Mouse (Mus musculus): ENCODE data around the gene Pik3r4.
A peak's percentile ranks its signal among the peaks of the same experiment; 100 is the strongest.

Gene Pik3r4

DNA sequence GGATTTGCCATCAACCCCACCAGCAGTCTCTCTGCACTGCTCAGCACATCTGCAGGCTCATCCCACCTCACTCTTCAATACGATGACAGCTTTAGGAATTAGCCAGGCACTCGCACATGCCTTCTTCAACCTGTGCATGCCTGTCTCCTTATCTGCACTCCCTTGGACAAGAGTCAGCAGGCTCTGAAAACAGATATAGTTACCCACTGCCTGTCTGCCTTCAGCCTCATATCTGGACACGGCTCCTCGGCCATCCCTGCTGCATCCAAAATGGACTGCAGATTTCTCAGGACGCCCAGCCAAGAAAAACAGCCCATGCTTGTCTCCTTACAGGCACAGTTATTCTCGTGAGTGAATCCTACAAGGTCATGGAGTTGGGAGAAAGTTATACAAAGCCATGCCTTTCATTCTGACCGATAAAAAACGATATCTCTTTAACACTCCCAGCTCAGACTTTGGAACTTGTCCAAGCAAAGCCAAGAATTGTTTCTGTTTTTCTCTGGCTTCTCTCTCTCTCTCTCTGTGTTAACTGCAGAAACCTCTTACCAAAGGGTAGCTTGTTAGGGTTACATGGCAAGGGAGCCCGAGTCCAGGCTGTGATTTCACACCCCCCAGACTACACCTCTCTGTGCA lies 55.1 kb downstream of the Pik3r4 start:
- DNase-seq = peak; percentile 97

DNA sequence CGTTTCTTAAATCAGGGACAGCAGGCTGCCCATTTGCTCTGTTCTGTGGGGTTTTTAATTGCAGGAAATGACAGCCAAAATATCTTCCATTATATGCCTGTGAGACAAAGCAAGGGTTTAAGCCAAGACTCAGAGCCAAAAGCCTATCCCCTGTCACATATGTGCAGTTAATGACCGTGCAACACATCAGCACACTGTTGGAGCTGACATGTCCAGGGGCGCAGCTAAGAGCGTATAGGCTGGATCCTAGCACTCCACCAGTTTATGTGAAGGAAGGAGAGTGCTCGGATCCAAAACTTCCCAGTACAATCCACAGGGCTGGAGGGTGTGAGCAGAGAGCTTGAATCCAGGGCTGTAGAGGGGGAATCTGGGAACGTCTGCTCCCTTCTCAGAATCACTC lies 57.9 kb downstream of the Pik3r4 start:
- no peak for DNase-seq

DNA sequence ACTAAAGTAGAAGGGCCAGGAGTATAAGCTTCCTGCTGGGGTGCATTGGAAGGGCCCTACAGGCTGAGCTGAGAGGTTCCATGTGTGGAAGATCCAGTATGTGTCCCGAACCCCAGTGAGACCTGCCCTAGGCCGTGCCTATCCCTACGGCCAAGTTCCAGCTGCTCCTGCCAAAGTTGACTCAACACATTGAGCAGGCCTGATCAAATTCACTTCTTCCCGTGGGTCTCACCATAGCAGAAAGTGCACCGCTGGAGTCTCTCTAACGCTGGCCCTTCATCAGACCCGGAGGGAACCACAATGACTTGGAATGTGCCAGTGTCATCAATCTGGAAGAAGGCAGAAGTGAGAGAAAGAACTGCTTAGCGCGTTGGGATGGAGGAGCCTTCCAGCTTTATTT lies 59.2 kb downstream of the Pik3r4 start:
- peak; percentile 91 for DNase-seq

DNA sequence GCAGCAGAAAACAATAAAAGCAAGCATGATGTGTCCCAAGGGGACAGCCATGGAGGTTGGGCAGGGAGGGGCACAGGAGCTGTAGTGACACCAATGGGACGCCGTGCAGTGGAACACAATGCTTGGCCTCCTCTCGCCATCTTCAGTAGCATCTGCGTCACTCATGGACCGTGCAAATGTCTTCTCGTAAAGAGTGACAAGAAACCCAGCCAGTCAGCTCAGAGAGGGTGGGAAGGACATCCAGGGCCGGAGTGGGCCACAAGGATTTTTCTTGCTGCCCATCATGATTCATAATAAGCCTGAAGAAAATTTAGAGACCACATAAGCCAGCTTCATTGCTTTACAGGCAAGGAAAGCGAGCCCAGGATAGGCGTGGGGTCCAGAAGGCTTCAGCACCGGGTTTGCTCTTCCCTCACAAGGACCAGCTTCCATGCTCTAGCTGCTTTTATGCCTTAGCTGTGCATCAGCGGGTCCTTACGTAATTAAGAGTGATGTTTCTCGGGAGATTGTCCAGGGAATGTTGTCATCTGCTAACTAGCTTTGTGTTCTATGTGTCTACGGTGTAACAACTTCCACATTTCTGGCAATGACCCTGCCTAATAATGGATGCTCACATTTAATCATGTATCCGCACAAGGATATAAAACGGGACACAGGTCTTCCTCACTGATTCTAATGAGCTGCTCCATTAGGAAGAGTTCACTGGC lies 61.6 kb downstream of the Pik3r4 start:
- no peak for DNase-seq

DNA sequence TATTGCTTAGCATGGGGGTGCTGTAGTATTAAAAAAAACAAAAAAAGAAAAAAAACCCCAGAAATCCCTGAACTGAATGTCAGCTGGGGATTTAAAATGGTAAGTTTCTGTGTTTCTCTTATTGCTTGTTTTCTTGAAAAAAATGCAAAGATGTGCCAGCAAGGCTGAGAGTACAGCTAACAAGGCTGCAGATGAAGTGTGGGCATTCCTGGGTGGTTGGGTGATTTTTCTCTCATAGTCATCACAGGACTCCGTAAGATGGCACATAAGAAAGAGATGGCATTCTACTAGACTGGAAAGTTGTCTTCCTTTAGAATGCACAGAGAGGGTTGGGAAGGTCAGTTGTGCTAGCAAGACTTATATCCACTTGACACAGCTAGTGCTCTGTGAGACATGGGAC lies 62.2 kb downstream of the Pik3r4 start:
- no peak for DNase-seq

DNA sequence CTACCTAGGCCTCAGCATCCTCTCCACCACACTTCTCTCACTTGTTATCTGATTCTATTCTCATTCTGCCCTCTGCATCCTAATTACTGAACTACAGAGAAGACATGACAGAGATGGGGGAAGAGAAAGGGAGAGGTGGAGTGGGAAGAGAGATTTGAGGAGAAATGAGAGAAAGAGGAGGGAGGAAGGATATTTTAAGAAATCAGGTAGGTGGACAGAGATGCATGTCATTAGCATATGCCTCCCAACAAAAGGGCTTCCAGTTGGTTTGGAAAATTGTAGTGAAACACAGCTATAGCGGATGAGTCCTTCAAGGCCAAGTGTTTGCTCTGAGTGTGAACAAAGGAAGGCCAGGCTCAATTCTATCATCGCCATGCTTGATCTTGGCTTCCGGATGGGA lies 69.3 kb downstream of the Pik3r4 start:
- no peak for DNase-seq

DNA sequence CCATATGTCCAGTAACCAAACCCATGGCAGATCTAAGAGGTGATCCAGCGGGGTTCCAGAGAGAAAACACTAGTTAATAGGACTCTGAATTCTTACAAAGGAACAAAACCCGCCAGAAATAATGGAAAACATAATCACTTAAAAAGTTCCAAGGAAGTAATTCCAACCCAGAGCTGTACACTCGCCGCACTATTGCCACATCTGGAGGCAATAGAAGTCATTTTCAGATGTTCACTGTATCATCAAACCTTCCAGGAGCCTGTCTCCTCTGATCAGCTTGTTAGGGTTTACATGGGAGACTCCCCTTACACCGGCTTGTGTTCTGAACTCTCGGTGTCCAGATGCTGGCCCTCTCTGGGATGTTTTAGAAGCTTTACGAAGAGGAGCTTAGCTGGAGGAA lies 76.6 kb downstream of the Pik3r4 start:
- no peak for DNase-seq

DNA sequence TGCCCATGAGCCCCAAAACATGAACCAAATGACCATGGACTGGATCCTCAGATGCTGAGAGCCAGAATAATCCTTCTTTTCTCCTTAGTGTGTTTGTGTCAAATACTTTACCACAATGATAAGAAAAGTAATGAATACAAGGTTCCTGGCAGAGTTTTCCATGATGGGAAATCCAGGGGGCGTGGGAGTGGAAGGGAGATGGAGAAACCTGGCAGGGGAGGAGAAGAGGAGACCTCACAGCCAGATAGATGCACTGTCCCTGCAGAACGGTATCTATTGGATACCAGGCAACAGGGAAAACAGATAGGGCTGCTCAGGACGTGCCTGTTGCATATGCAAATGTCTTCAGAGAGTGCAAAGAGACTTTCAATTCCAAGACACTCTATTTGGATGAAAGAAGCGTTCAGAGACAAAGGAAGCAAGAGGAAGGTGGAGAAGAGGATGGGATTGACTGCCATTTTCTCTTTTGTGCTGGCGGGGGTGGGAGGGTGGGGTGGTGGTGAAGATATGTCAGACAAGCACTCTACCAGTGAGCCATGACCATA lies 77.1 kb downstream of the Pik3r4 start:
- DNase-seq = no peak

DNA sequence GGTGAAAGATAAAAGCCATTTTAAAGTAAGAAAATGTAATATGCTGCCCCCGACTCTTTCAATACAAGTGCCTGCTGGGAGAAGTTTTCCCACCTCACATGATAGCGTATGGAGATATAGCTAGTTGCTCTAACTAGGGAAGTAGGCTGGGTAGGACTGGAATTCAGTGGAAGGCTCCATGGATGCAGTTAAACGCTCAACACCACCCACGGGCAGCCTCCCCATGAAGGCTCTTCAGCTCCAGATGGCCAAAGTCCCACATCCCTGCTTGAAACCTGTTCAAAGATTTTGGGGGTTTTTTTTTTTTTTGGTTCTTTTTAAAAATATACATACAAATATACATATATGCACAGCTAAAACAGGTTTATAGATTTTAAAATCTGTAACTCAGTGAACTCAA lies 77.7 kb downstream of the Pik3r4 start:
- no peak for DNase-seq

DNA sequence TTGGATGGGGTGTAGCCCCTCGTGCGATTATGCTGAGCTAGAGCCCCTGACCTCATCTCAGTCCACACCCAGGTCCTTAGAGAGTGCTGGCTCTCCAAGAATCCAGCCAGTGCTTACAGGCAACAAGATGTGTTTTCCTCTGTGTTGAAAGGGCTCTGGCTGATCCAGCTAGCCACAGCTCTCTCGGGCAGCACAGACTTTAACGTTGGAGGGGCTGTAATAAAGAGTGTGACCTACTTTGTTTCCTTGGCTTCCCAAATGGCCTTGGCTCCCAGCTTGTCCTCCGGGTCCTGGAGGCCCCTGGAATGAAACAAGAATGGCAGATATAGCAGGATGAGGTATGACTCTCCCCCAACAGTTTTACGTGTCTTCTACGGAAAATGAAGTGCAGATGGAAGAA lies 89.2 kb downstream of the Pik3r4 start:
- peak; percentile 98 for DNase-seq

DNA sequence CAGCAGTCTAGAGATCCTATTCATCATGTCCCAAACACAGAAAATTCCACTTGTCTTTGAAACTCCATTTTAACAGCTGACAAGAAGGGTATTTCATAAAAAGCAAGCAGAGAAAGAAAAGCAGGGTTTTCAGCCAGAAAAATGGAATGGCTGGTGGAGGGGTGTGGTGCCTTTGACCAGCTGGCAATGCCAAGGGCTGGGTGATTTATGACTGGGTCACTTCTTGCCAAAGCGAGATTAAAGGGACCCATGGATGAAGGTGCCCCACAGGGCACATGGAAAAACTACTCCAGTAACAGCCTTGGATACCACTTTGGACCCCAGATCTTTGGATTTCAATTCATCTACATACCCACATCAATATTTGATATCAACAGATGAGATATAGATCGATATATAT lies 91.9 kb downstream of the Pik3r4 start:
- DNase-seq = no peak

DNA sequence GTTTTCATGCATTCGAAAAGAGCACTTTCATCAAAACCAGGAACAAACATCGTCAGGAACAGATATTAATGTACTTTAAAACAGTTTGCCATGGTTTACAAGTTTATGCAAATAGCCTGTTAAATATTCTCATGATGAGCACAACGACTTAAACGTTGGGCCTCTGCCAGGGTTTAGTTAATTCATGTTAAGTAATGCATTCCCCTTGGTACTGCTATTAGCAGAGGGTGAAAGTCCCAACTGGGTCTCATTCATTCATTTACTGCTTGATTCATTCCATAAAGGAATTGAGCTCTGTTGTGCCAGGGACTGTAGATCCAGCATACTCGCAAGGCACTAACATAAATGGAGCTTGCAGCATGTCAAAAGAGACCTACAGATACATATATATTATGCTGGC lies 92.4 kb downstream of the Pik3r4 start:
- DNase-seq = no peak
